Mouse (Mus musculus): Measurements from ENCODE around the gene Pappa. TPM values are rescaled to one million over a fixed set of nuclear protein-coding genes. Genes with fewer than 3 reads are reported as not detected.

Gene Pappa
- 1.7 and 2.2 TPM in 2 replicates for polyA plus RNA-seq (2012; rRNA removed)
- 1.7 and 1.9 TPM in 2 replicates for polyA plus RNA-seq (2014; fragmentation: Nextera tagmentation; extraction: Ambion mirVana)

GRCm38 (mm10) chr4:65123741-65124224 lies at the start of gene Pappa:
Gene Pappa (plus strand): TSS chr4:65124174.
- Histone ChIP-seq H3K36me3 (ENCODE audit: control insufficient read depth, insufficient read depth, low read length) (no peaks in the 10 kb centered on the region), H3K27ac (replicated peaks; ENCODE audit: low read depth, low read length) (peak within 1 kb of the TSS; percentile 67), H3K9me3 (ENCODE audit: control insufficient read depth, low read length) (no peaks in the 10 kb centered on the region), H3K4me3 (replicated peaks; ENCODE audit: low read length) (peak within 1 kb of the TSS; percentile 51), H3K4me1 (ENCODE audit: control insufficient read depth, insufficient read depth, low read length) (peaks cover 10% of the 10 kb centered on the region), H3K4me2 (replicated peaks; ENCODE audit: low read depth, low read length, severe bottlenecking) (peak within 1 kb of the TSS; percentile 58), H3K27me3 (ENCODE audit: control insufficient read depth, insufficient read depth, low read length) (no peaks in the 10 kb centered on the region), H3K9ac (ENCODE audit: low read depth, low read length, severe bottlenecking) (peak within 1 kb of the TSS; percentile 59)
- ATAC-seq (ENCODE audit: low FRiP score, low read depth), result no peak
- 2% methylated on average over 16 of the region's 16 CpGs for WGBS
- TF ChIP-seq POLR2A (IDR thresholded peaks at IDR 0.05; ENCODE audit: borderline replicate concordance, extremely low read depth, insufficient read depth, insufficient read length), result no peak
- no peak for DNase-seq (ENCODE audit: low spot score)

- Histone ChIP-seq H3K4me2 (replicated peaks; ENCODE audit: low read depth, low read length, severe bottlenecking) (no peak overlapping the region), H3K36me3 (ENCODE audit: control insufficient read depth, insufficient read depth, low read length) (no peaks in the 10 kb centered on the region), H3K4me3 (replicated peaks; ENCODE audit: low read length) (no peak overlapping the region), H3K9me3 (ENCODE audit: control insufficient read depth, low read length) (no peaks in the 10 kb centered on the region), H3K27me3 (ENCODE audit: control insufficient read depth, insufficient read depth, low read length) (no peaks in the 10 kb centered on the region), H3K27ac (replicated peaks; ENCODE audit: low read depth, low read length) (no peak overlapping the region), H3K9ac (ENCODE audit: low read depth, low read length, severe bottlenecking) (no peak overlapping the region), H3K4me1 (ENCODE audit: control insufficient read depth, insufficient read depth, low read length) (no peaks in the 10 kb centered on the region)
- DNase-seq (ENCODE audit: low spot score), result no peak
- no peak for ATAC-seq (ENCODE audit: low FRiP score, low read depth)
- no peak for TF ChIP-seq POLR2A (IDR thresholded peaks at IDR 0.05; ENCODE audit: borderline replicate concordance, extremely low read depth, insufficient read depth, insufficient read length)
- WGBS, result 77% methylated on average over 6 of the region's 6 CpGs
Measured at GRCm38 (mm10) chr4:65077906-65078615, 45.9 kb upstream of the Pappa start.

- DNase-seq (ENCODE audit: low spot score) (no peak), ATAC-seq (ENCODE audit: low FRiP score, low read depth) (no peak)
- Histone ChIP-seq H3K27ac (replicated peaks; ENCODE audit: low read depth, low read length) (no peak overlapping the region), H3K4me2 (replicated peaks; ENCODE audit: low read depth, low read length, severe bottlenecking) (no peak overlapping the region), H3K36me3 (ENCODE audit: control insufficient read depth, insufficient read depth, low read length) (no peaks in the 10 kb centered on the region), H3K9ac (ENCODE audit: low read depth, low read length, severe bottlenecking) (no peak overlapping the region), H3K4me1 (ENCODE audit: control insufficient read depth, insufficient read depth, low read length) (no peaks in the 10 kb centered on the region), H3K4me3 (replicated peaks; ENCODE audit: low read length) (no peak overlapping the region), H3K9me3 (ENCODE audit: control insufficient read depth, low read length) (no peaks in the 10 kb centered on the region), H3K27me3 (ENCODE audit: control insufficient read depth, insufficient read depth, low read length) (no peaks in the 10 kb centered on the region)
- TF ChIP-seq POLR2A (IDR thresholded peaks at IDR 0.05; ENCODE audit: borderline replicate concordance, extremely low read depth, insufficient read depth, insufficient read length), result no peak
- WGBS, result 83% methylated on average over 1 of the region's 1 CpGs
Measured at GRCm38 (mm10) chr4:65086864-65087263, 37.1 kb upstream of the Pappa start.

GRCm38 (mm10) chr4:65087592-65087991 lies 36.4 kb upstream of the Pappa start:
- TF ChIP-seq POLR2A (IDR thresholded peaks at IDR 0.05; ENCODE audit: borderline replicate concordance, extremely low read depth, insufficient read depth, insufficient read length), result no peak
- Histone ChIP-seq H3K9ac (ENCODE audit: low read depth, low read length, severe bottlenecking) (no peak overlapping the region), H3K27me3 (ENCODE audit: control insufficient read depth, insufficient read depth, low read length) (no peaks in the 10 kb centered on the region), H3K9me3 (ENCODE audit: control insufficient read depth, low read length) (no peaks in the 10 kb centered on the region), H3K27ac (replicated peaks; ENCODE audit: low read depth, low read length) (no peak overlapping the region), H3K4me2 (replicated peaks; ENCODE audit: low read depth, low read length, severe bottlenecking) (no peak overlapping the region), H3K36me3 (ENCODE audit: control insufficient read depth, insufficient read depth, low read length) (no peaks in the 10 kb centered on the region), H3K4me3 (replicated peaks; ENCODE audit: low read length) (no peak overlapping the region), H3K4me1 (ENCODE audit: control insufficient read depth, insufficient read depth, low read length) (no peaks in the 10 kb centered on the region)
- WGBS, result 84% methylated on average over 5 of the region's 5 CpGs
- no peak for ATAC-seq (ENCODE audit: low FRiP score, low read depth)
- DNase-seq (ENCODE audit: low spot score), result no peak

GRCm38 (mm10) chr4:65092191-65092590 lies 31.8 kb upstream of the Pappa start:
- Histone ChIP-seq H3K4me1 (ENCODE audit: control insufficient read depth, insufficient read depth, low read length) (no peaks in the 10 kb centered on the region), H3K4me2 (replicated peaks; ENCODE audit: low read depth, low read length, severe bottlenecking) (no peak overlapping the region), H3K9me3 (ENCODE audit: control insufficient read depth, low read length) (no peaks in the 10 kb centered on the region), H3K36me3 (ENCODE audit: control insufficient read depth, insufficient read depth, low read length) (no peaks in the 10 kb centered on the region), H3K4me3 (replicated peaks; ENCODE audit: low read length) (no peak overlapping the region), H3K9ac (ENCODE audit: low read depth, low read length, severe bottlenecking) (no peak overlapping the region), H3K27me3 (ENCODE audit: control insufficient read depth, insufficient read depth, low read length) (no peaks in the 10 kb centered on the region), H3K27ac (replicated peaks; ENCODE audit: low read depth, low read length) (no peak overlapping the region)
- WGBS, result 15% methylated on average over 1 of the region's 1 CpGs
- ATAC-seq (ENCODE audit: low FRiP score, low read depth), result no peak
- no peak for DNase-seq (ENCODE audit: low spot score)
- TF ChIP-seq POLR2A (IDR thresholded peaks at IDR 0.05; ENCODE audit: borderline replicate concordance, extremely low read depth, insufficient read depth, insufficient read length), result no peak

All from limb, embryonic 14.5 days (tissue).